Mouse (Mus musculus): ENCODE results near the gene Spindoc. TPM values are rescaled to one million over a fixed set of nuclear protein-coding genes. Genes with fewer than 3 reads are reported as not detected.
A peak's percentile ranks its signal among the peaks of the same experiment; 100 is the strongest.

Spindoc gene
- total and polyA plus RNA-seq, 2 experiments from 2014 or later: 19.8 to 35.2 TPM

- Histone ChIP-seq H3K4me3 (ENCODE audit: low read depth, low read length) (no peak overlapping the region), H3K27ac (ENCODE audit: low read depth, low read length) (no peak overlapping the region), H3K27me3 (ENCODE audit: insufficient read depth, low read length) (no peaks in the 10 kb centered on the region), H3K36me3 (ENCODE audit: insufficient read depth, low read length) (peaks cover 8% of the 10 kb centered on the region), H3K4me2 (ENCODE audit: low read depth, low read length, poor library complexity, severe bottlenecking) (no peak overlapping the region), H3K9me3 (ENCODE audit: low read length) (no peaks in the 10 kb centered on the region), H3K4me1 (ENCODE audit: insufficient read depth, low read length) (no peaks in the 10 kb centered on the region), H3K9ac (replicated peaks; ENCODE audit: low read length, poor library complexity, severe bottlenecking) (no peak overlapping the region)
- ATAC-seq (ENCODE audit: low FRiP score): no peak
- DNase-seq (ENCODE audit: low spot score): peak; percentile 71
- TF ChIP-seq CTCF (IDR thresholded peaks at IDR 0.05): no peak
- WGBS: 72% methylated on average over 11 of the region's 11 CpGs
Measured at GRCm38 (mm10) chr19:7352809-7353495, 29.8 kb downstream of the Spindoc start.

- no peak for TF ChIP-seq CTCF (IDR thresholded peaks at IDR 0.05)
- no peaks in the 10 kb centered on the region for H3K4me1 ChIP-seq (ENCODE audit: insufficient read depth, low read length)
- no peaks in the 10 kb centered on the region for H3K27me3 ChIP-seq (ENCODE audit: insufficient read depth, low read length)
- no peak for ATAC-seq (ENCODE audit: low FRiP score)
- no peak overlapping the region for H3K9ac ChIP-seq (replicated peaks; ENCODE audit: low read length, poor library complexity, severe bottlenecking)
- H3K4me2 ChIP-seq (ENCODE audit: low read depth, low read length, poor library complexity, severe bottlenecking): no peak overlapping the region
- H3K27ac ChIP-seq (ENCODE audit: low read depth, low read length): no peak overlapping the region
- DNase-seq (ENCODE audit: low spot score): no peak
- no peaks in the 10 kb centered on the region for H3K9me3 ChIP-seq (ENCODE audit: low read length)
- H3K36me3 ChIP-seq (ENCODE audit: insufficient read depth, low read length): no peaks in the 10 kb centered on the region
- 55% methylated on average over 1 of the region's 1 CpGs for WGBS
- no peak overlapping the region for H3K4me3 ChIP-seq (ENCODE audit: low read depth, low read length)
Measured at GRCm38 (mm10) chr19:7349993-7350392, 32.8 kb downstream of the Spindoc start.

- H3K4me1 ChIP-seq (ENCODE audit: insufficient read depth, low read length): 0 out of 2 replicates have a peak, but pooled peaks cover under 1% of the 10 kb centered on the region
- WGBS: 20% methylated on average over 4 of the region's 4 CpGs
- no peak overlapping the region; the same call in 1 of the 2 replicates for H3K9ac ChIP-seq (replicated peaks; ENCODE audit: low read length, poor library complexity, severe bottlenecking)
- DNase-seq (ENCODE audit: low spot score): peak; percentile 85
- H3K27me3 ChIP-seq (ENCODE audit: insufficient read depth, low read length): no peaks in the 10 kb centered on the region
- H3K4me3 ChIP-seq (ENCODE audit: low read depth, low read length): no peak overlapping the region
- H3K27ac ChIP-seq (ENCODE audit: low read depth, low read length): no peak overlapping the region
- no peak for ATAC-seq (ENCODE audit: low FRiP score)
- no peak overlapping the region for H3K4me2 ChIP-seq (ENCODE audit: low read depth, low read length, poor library complexity, severe bottlenecking)
- TF ChIP-seq CTCF (IDR thresholded peaks at IDR 0.05): peak; percentile 94
- no peaks in the 10 kb centered on the region for H3K36me3 ChIP-seq (ENCODE audit: insufficient read depth, low read length)
- H3K9me3 ChIP-seq (ENCODE audit: low read length): no peaks in the 10 kb centered on the region
Measured at GRCm38 (mm10) chr19:7345235-7345755, 37.5 kb downstream of the Spindoc start.

GRCm38 (mm10) chr19:7342646-7343045, 40.1 kb downstream of the Spindoc start:
- Histone ChIP-seq H3K4me2 (ENCODE audit: low read depth, low read length, poor library complexity, severe bottlenecking) (no peak overlapping the region), H3K4me3 (ENCODE audit: low read depth, low read length) (no peak overlapping the region), H3K27ac (ENCODE audit: low read depth, low read length) (no peak overlapping the region), H3K36me3 (ENCODE audit: insufficient read depth, low read length) (no peaks in the 10 kb centered on the region), H3K4me1 (ENCODE audit: insufficient read depth, low read length) (peaks cover 21% of the 10 kb centered on the region), H3K9me3 (ENCODE audit: low read length) (no peaks in the 10 kb centered on the region), H3K9ac (replicated peaks; ENCODE audit: low read length, poor library complexity, severe bottlenecking) (peak overlapping the region; percentile 13; the same call in 1 of the 2 replicates), H3K27me3 (ENCODE audit: insufficient read depth, low read length) (no peaks in the 10 kb centered on the region)
- WGBS: 72% methylated on average over 2 of the region's 2 CpGs
- ATAC-seq (ENCODE audit: low FRiP score) (no peak), DNase-seq (ENCODE audit: low spot score) (no peak)
- no peak for TF ChIP-seq CTCF (IDR thresholded peaks at IDR 0.05)

- Histone ChIP-seq H3K4me1 (ENCODE audit: insufficient read depth, low read length) (peaks cover 21% of the 10 kb centered on the region), H3K9me3 (ENCODE audit: low read length) (no peaks in the 10 kb centered on the region), H3K27ac (ENCODE audit: low read depth, low read length) (peak within 1 kb of the TSS; percentile 77), H3K9ac (replicated peaks; ENCODE audit: low read length, poor library complexity, severe bottlenecking) (peak within 1 kb of the TSS; percentile 99), H3K27me3 (ENCODE audit: insufficient read depth, low read length) (no peaks in the 10 kb centered on the region), H3K4me2 (ENCODE audit: low read depth, low read length, poor library complexity, severe bottlenecking) (peak within 1 kb of the TSS; percentile 90), H3K36me3 (ENCODE audit: insufficient read depth, low read length) (no peaks in the 10 kb centered on the region), H3K4me3 (ENCODE audit: low read depth, low read length) (peak within 1 kb of the TSS; percentile 89)
- DNase-seq (ENCODE audit: low spot score): peak; percentile 100
- WGBS: 2% methylated on average over 63 of the region's 63 CpGs
- TF ChIP-seq CTCF (IDR thresholded peaks at IDR 0.05): no peak
- ATAC-seq (ENCODE audit: low FRiP score): peak; percentile 95
Measured at GRCm38 (mm10) chr19:7341512-7342397, 41.0 kb downstream of the Spindoc start, which contains the start of gene Mark2. Gene Mark2, minus strand, starts transcription at chr19:7341860.

All from midbrain, postnatal 0 days (tissue).